Comparison of ENCODE assay signal across 16 mouse cellular contexts in genomic region chr4:140883852-140884251, GRCm38 (mm10). TPM values are rescaled to one million over a fixed set of nuclear protein-coding genes. Genes with fewer than 3 reads are reported as not detected.
DNase-seq lines count a peak whose midpoint lies in the region; ATAC-seq and TF ChIP-seq lines count a peak whose summit lies in the region.
"Had no signal": no experiment of that assay in that cellular context is flagged by ENCODE, and none has a peak within 500 bp of the region (broad histone marks: within the 10 kb centered on the region; RNA-seq: fewer than 3 reads in every experiment).

No protein-coding gene starts in this region.

- no peak overlapping the region for H3K4me2 ChIP-seq in stomach, postnatal 0 days (replicated peaks; ENCODE audit: low read depth)
- H3K4me2 ChIP-seq: forebrain, embryonic 12.5 days; heart, embryonic 13.5 days; midbrain, embryonic 11.5 days; neural tube, embryonic 15.5 days had no signal

- H3K4me1 ChIP-seq in stomach, postnatal 0 days (replicated peaks; ENCODE audit: control insufficient read depth, insufficient read depth), result no peaks in the 10 kb centered on the region
- H3K4me1 ChIP-seq: heart, embryonic 13.5 days; neural tube, embryonic 15.5 days had no signal

- H3K36me3 ChIP-seq in stomach, postnatal 0 days (ENCODE audit: control insufficient read depth, insufficient read depth, low read length), result no peaks in the 10 kb centered on the region
- H3K36me3 ChIP-seq: forebrain, embryonic 12.5 days; heart, embryonic 13.5 days; neural tube, embryonic 15.5 days had no signal

- WGBS in stomach, postnatal 0 days, result 24% methylated on average over 4 of the region's 4 CpGs

- no peaks in the 10 kb centered on the region for H3K27me3 ChIP-seq in stomach, postnatal 0 days (ENCODE audit: control insufficient read depth, insufficient read depth, low read length)
- H3K27me3 ChIP-seq: forebrain, embryonic 12.5 days; heart, embryonic 13.5 days; neural tube, embryonic 15.5 days had no signal

- no peak overlapping the region for H3K9ac ChIP-seq in stomach, postnatal 0 days (ENCODE audit: low read length)
- H3K9ac ChIP-seq: forebrain, embryonic 12.5 days; heart, embryonic 13.5 days; neural tube, embryonic 15.5 days had no signal

- H3K4me3 ChIP-seq in gastrocnemius, adult 2 months, result no peak overlapping the region
- no peak overlapping the region for H3K4me3 ChIP-seq in stomach, postnatal 0 days (ENCODE audit: low read depth, low read length)
- H3K4me3 ChIP-seq: forebrain, embryonic 12.5 days; heart, embryonic 13.5 days; neural tube, embryonic 15.5 days had no signal

- intact Hi-C loops in gastrocnemius, adult 2 months (cut with DNase I), result loop anchor here (5.0 kb wide), 1 partner anchor 47 kb away; no protein-coding TSS in a partner anchor

- H3K27ac ChIP-seq in gastrocnemius, adult 2 months, result no peak overlapping the region
- no peak overlapping the region for H3K27ac ChIP-seq in stomach, postnatal 0 days (replicated peaks)
- H3K27ac ChIP-seq: forebrain, embryonic 12.5 days; heart, embryonic 13.5 days; neural tube, embryonic 15.5 days had no signal

- ATAC-seq in stomach, postnatal 0 days (ENCODE audit: low FRiP score, low TSS enrichment), result peak; percentile 77; the same call in 1 of the 2 replicates

- no peak for TF ChIP-seq CTCF in gastrocnemius, adult 2 months (IDR thresholded peaks at IDR 0.05)
- no peak for TF ChIP-seq CTCF in stomach, postnatal 0 days (IDR thresholded peaks at IDR 0.05; ENCODE audit: low read depth)

- no peaks in the 10 kb centered on the region for H3K9me3 ChIP-seq in stomach, postnatal 0 days (ENCODE audit: control insufficient read depth, low read length)
- H3K9me3 ChIP-seq: neural tube, embryonic 15.5 days had no signal

- peak; percentile 55 for DNase-seq in gastrocnemius, adult 2 months
- DNase-seq in gastrocnemius, adult 18-20 months (ENCODE audit: low spot score), result no peak
- DNase-seq in right cerebral cortex, postnatal 10 days (ENCODE audit: low spot score in 2 of 2), result peak; percentile 32 to 45
- DNase-seq in right cerebral cortex, postnatal 25 days, result no peak
- DNase-seq in gastrocnemius, postnatal 4 days (ENCODE audit: low spot score in 2 of 2), result peak; percentile 21 to 56
- DNase-seq in stomach, postnatal 0 days (ENCODE audit: low spot score), result peak; percentile 19
- DNase-seq in embryo, embryonic 10.5 days (ENCODE audit: low spot score), result no peak
- no peak for DNase-seq in layer of hippocampus, adult 18-20 months (ENCODE audit: low spot score in 2 of 2)
- DNase-seq: kidney, adult 8-10 months; thymus, postnatal 36 days had no signal

- no peak for TF ChIP-seq EP300 in stomach, postnatal 0 days (optimal IDR thresholded peaks at IDR 0.05)

RNA-seq across cellular contexts. Expression of gene Padi2, which starts 22.3 kb away (rescaled TPM):
- 100 to 1,000 TPM in 1 of 2 experiments, 10 to 100 TPM in 1; 77.0 to 273 TPM for total RNA-seq in gastrocnemius, adult 2 months (2021)
- 100 to 1,000 TPM; 129 to 189 TPM for total RNA-seq in gastrocnemius, adult 18-20 months (2021)
- 10 to 100 TPM; 73.9 to 78.5 TPM for total RNA-seq in gastrocnemius, postnatal 4 days (2021)
- polyA plus RNA-seq in stomach, postnatal 0 days (2015; fragmentation: Nextera tagmentation; extraction: Ambion mirVana), result 0.64 and 0.69 TPM in 2 replicates
- total RNA-seq in layer of hippocampus, adult 18-20 months (2021), result 10 to 100 TPM; 25.0 to 27.3 TPM

RNA-seq across cellular contexts. Expression of gene Padi1, which starts 38.3 kb away (rescaled TPM):
- total RNA-seq in gastrocnemius, adult 2 months (2021), result under 1 TPM in 1 of 2 experiments, not detected in 1; 0.22 TPM
- total RNA-seq in gastrocnemius, adult 18-20 months (2021), result under 1 TPM; 0.07 to 0.21 TPM
- total RNA-seq in gastrocnemius, postnatal 4 days (2021), result not detected
- polyA plus RNA-seq in stomach, postnatal 0 days (2015; fragmentation: Nextera tagmentation; extraction: Ambion mirVana), result 1.3 and 2.1 TPM in 2 replicates
- not detected for total RNA-seq in layer of hippocampus, adult 18-20 months (2021)
- total RNA-seq: layer of hippocampus, postnatal 10 days had no signal
- polyA plus RNA-seq: small intestine, adult 2 months had no signal

Comparison
In these comparisons a context has a peak if more than half of its experiments do, and no peak if none do; other contexts are left out.
1. DNase-seq: peak in gastrocnemius, adult 2 months (single experiment), right cerebral cortex, postnatal 10 days (2 of 2), gastrocnemius, postnatal 4 days (2 of 2) and stomach, postnatal 0 days (single experiment); none in gastrocnemius, adult 18-20 months (single experiment), right cerebral cortex, postnatal 25 days (single experiment), embryo, embryonic 10.5 days (single experiment) and layer of hippocampus, adult 18-20 months (0 of 2).